Mouse (Mus musculus) olfactory bulb, adult 2 months (tissue): Measurements from ENCODE around the gene Nptx1. TPM values are rescaled to one million over a fixed set of nuclear protein-coding genes. Genes with fewer than 3 reads are reported as not detected.
A peak's percentile ranks its signal among the peaks of the same experiment; 100 is the strongest.

Experiments used
- H3K27ac ChIP-seq: fragments of 200-500 bp; 2 replicates; pipeline ENCODE4 v1.5.1; 2012; ENCODE audit warnings: low read depth, low read length; ENCODE audit not compliant: insufficient read depth
- H3K4me1 ChIP-seq: fragments of 200-500 bp; 2 replicates; pipeline ENCODE4 v1.6.1; 2012; ENCODE audit warnings: low read length; ENCODE audit not compliant: control insufficient read depth, insufficient read depth
- H3K4me3 ChIP-seq: fragments of 200-500 bp; 2 replicates; pipeline ENCODE4 v1.5.1; 2012; ENCODE audit warnings: mild to moderate bottlenecking, low read depth, low read length, moderate library complexity; ENCODE audit not compliant: insufficient read depth
- CTCF ChIP-seq: fragments of 200-500 bp; IDR thresholded peaks from 2 replicates; pipeline ENCODE4 v1.5.1; 2012; ENCODE audit warnings: low read depth, mild to moderate bottlenecking, low read length, moderate library complexity; ENCODE audit not compliant: insufficient read depth
- POLR2A ChIP-seq: fragments of 200-500 bp; IDR thresholded peaks from 2 replicates; pipeline ENCODE4 v1.6.1; 2012; ENCODE audit warnings: mild to moderate bottlenecking, low read depth, low read length, moderate library complexity; ENCODE audit not compliant: insufficient read depth
- WGBS: fragments of 180-500 bp; shearing (Covaris S2); methylation state at CpG from one replicate; pipeline ENCODE4 v1.1.7; 2018; 5-methylcytosine and 5-hydroxymethylcytosine counted together
- polyA plus RNA-seq: library from polyadenylated mRNA; stranded (reverse); fragments of >200 nt; gene quantifications from 2 replicates; pipeline ENCODE4 v1.2.4, GENCODE M21; 2012; ENCODE audit warnings: low replicate concordance; ENCODE audit not compliant: missing spikeins, insufficient read depth, insufficient read length

Nptx1 gene
- polyA plus RNA-seq, 1 experiment, result not detected

DNA sequence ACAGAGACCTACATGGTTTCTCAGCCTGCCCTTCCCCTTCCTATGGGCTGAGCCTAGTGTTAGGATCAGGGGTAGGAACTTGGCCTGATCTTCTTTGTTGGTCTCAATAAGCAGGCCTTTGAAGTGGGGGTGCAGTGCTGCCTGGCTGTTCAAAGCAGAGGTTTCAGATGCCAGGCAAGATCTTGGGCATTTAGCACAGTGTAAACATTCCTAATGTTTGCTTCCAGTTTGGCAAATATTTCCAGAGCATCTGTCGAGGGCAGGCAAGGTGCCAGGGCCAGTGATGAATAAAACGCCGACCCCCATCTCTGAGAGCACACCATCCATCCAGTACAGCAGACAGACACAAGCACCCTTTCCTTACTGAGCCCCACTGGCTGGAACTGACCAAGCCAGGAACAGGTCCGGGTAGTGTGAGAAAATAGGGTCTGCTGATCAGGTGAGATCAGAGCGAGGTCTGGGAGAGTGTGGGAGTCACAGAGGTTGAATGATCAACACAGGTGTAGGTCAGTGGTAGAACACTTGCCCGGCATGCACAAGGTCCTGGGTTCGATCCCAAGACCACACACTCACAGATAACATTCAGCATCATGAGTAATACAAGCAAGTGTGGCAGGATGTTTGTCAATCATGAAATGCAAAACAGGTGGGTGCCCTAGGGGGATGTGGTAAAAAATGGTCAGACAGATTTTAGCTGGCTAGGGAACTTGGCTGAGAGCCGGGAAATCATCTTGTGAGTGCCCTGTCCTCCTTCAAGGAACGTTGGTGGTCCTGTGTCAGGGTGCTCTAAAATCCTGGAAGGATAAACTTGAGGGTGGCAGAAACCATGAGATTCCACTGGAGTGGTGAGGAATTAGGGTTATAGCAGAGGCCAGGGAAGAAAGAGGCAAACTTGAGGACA, 5.6 kb upstream of the Nptx1 start:
- peaks cover 17% of the 10 kb centered on the region for H3K4me1 ChIP-seq
- TF ChIP-seq POLR2A, result no peak
- no peak for TF ChIP-seq CTCF
- no peak overlapping the region for H3K27ac ChIP-seq
- no peak overlapping the region for H3K4me3 ChIP-seq
- 72% methylated on average over 9 of the region's 9 CpGs for WGBS

- 86% methylated on average over 1 of the region's 1 CpGs for WGBS
- peaks cover 24% of the 10 kb centered on the region for H3K4me1 ChIP-seq
- H3K4me3 ChIP-seq, result no peak overlapping the region
- no peak overlapping the region for H3K27ac ChIP-seq
- TF ChIP-seq CTCF (no peak), POLR2A (no peak)
These were observed 4.7 kb upstream of the Nptx1 start for GRCm38 (mm10) chr11:119552301-119552700.

GRCm38 (mm10) chr11:119551468-119551867, 3.9 kb upstream of the Nptx1 start:
- no peak overlapping the region for H3K27ac ChIP-seq
- H3K4me1 ChIP-seq, result peaks cover 32% of the 10 kb centered on the region
- WGBS, result 61% methylated on average over 3 of the region's 3 CpGs
- TF ChIP-seq POLR2A (no peak), CTCF (no peak)
- H3K4me3 ChIP-seq, result no peak overlapping the region

GRCm38 (mm10) chr11:119550546-119551335, 3.2 kb upstream of the Nptx1 start:
- TF ChIP-seq CTCF, result no peak
- TF ChIP-seq POLR2A, result no peak
- H3K4me3 ChIP-seq, result no peak overlapping the region
- peaks cover 37% of the 10 kb centered on the region for H3K4me1 ChIP-seq
- 66% methylated on average over 10 of the region's 10 CpGs for WGBS
- H3K27ac ChIP-seq, result no peak overlapping the region

GRCm38 (mm10) chr11:119549371-119549811, 1.8 kb upstream of the Nptx1 start:
- peaks cover 46% of the 10 kb centered on the region for H3K4me1 ChIP-seq
- H3K4me3 ChIP-seq, result peak overlapping the region; percentile 72
- no peak overlapping the region for H3K27ac ChIP-seq
- 3% methylated on average over 43 of the region's 43 CpGs for WGBS
- no peak for TF ChIP-seq CTCF
- TF ChIP-seq POLR2A, result no peak

GRCm38 (mm10) chr11:119548741-119549370, 1.3 kb upstream of the Nptx1 start:
- 2% methylated on average over 37 of the region's 37 CpGs for WGBS
- Histone ChIP-seq H3K4me1 (peaks cover 46% of the 10 kb centered on the region), H3K4me3 (peak overlapping the region; percentile 72), H3K27ac (no peak overlapping the region)
- TF ChIP-seq POLR2A, result no peak
- TF ChIP-seq CTCF, result no peak

DNA sequence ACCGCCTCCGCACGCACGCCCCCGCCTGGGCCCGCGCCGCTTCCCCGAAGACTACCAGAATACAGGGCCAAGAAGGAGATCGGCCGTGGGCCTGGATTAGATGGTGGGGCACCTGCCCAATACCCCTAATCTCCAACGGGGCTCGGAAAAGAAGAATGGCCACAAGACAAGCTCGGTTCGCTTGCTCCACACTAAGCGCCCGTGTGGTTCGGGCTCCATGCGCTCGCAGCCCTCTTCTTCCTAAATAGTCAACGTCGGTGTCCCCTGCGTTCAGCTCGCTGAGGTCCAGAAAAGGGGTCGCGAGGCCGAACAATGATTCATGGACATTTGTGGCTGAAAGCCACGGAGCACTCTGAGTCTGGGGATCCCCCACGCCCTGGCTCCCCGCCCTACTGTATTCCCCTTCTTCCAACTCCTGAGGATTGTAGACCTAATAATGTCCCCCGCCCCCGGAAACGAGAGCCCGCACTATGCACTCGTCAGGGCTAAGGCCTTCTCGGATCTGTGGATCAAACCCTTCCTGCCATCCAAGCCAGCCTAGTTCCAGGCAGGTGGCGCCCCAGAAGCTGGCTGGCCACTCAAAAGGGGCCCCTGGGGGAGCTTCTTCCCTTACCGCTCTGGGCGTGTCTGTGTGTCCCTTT, 518 bp upstream of the Nptx1 start:
- WGBS, result 1% methylated on average over 39 of the region's 39 CpGs
- Histone ChIP-seq H3K27ac (no peak overlapping the region), H3K4me1 (peaks cover 48% of the 10 kb centered on the region), H3K4me3 (peak overlapping the region; percentile 72)
- TF ChIP-seq CTCF (no peak), POLR2A (no peak)

GRCm38 (mm10) chr11:119546496-119547182, 914 bp downstream of the Nptx1 start:
- WGBS, result 4% methylated on average over 46 of the region's 46 CpGs
- no peak overlapping the region for H3K27ac ChIP-seq

More at GRCm38 (mm10) chr11:119546496-119547182, 914 bp downstream of the Nptx1 start:
- peak overlapping the region; percentile 72 for H3K4me3 ChIP-seq
- TF ChIP-seq CTCF (no peak), POLR2A (no peak)
- H3K4me1 ChIP-seq, result peaks cover 48% of the 10 kb centered on the region
